Mouse (Mus musculus) olfactory bulb, adult 2 months (tissue): ENCODE results near the gene Zfp385b.

Experiments
- CTCF ChIP-seq: fragments of 200-500 bp; IDR thresholded peaks from 2 replicates; pipeline ENCODE4 v1.5.1; 2012; ENCODE audit warnings: low read depth, mild to moderate bottlenecking, low read length, moderate library complexity; ENCODE audit not compliant: insufficient read depth
- POLR2A ChIP-seq: fragments of 200-500 bp; IDR thresholded peaks from 2 replicates; pipeline ENCODE4 v1.6.1; 2012; ENCODE audit warnings: mild to moderate bottlenecking, low read depth, low read length, moderate library complexity; ENCODE audit not compliant: insufficient read depth

DNA sequence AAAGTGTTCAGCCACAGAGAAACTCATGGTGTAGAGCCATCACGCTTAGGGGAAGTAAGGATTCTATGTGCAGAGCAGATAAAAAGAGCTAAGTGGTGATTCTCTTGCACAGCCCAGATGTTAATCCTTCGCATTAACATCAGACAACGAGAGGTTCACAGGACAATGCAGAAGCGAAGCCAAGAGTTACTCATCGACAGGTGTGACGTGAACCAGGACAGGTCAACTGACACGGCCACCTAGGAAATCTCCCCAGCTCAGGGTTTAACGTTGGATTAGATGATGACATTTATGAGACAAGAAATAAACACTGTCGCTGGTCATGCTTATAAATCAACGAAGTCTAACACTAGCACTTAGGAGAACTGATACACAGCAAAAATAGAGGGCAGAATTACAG is 341.9 kb downstream of the Zfp385b start:
- TF ChIP-seq POLR2A (no peak), CTCF (no peak)
